Comparison of ENCODE assay signal across 8 mouse cellular contexts in genomic region chr16:90676920-90677574, GRCm38 (mm10). TPM values are rescaled to one million over a fixed set of nuclear protein-coding genes. Genes with fewer than 3 reads are reported as not detected.
A peak's percentile ranks its signal among the peaks of the same experiment; 100 is the strongest.
DNase-seq lines count a peak whose midpoint lies in the region; ATAC-seq and TF ChIP-seq lines count a peak whose summit lies in the region.

No protein-coding gene starts in this region.

- H3K9me3 ChIP-seq in kidney, embryonic 14.5 days (ENCODE audit: control insufficient read depth, low read length), result peaks cover 4% of the 10 kb centered on the region
- H3K9me3 ChIP-seq in intestine, postnatal 0 days (ENCODE audit: control insufficient read depth), result no peaks in the 10 kb centered on the region
- peaks cover 5% of the 10 kb centered on the region; the same call in 1 of the 2 replicates for H3K9me3 ChIP-seq in midbrain, embryonic 10.5 days (replicated peaks)
- H3K9me3 ChIP-seq in midbrain, embryonic 13.5 days, result no peaks in the 10 kb centered on the region

- H3K27me3 ChIP-seq in kidney, embryonic 14.5 days (ENCODE audit: control insufficient read depth, insufficient read depth, low read length), result no peaks in the 10 kb centered on the region
- H3K27me3 ChIP-seq in intestine, postnatal 0 days (replicated peaks; ENCODE audit: control insufficient read depth, insufficient read depth, low read length), result no peaks in the 10 kb centered on the region
- H3K27me3 ChIP-seq in midbrain, embryonic 10.5 days (ENCODE audit: low read depth, poor library complexity, severe bottlenecking), result no peaks in the 10 kb centered on the region
- H3K27me3 ChIP-seq in midbrain, embryonic 13.5 days, result no peaks in the 10 kb centered on the region

- no peak overlapping the region; the same call in 1 of the 2 replicates for H3K27ac ChIP-seq in kidney, embryonic 14.5 days (ENCODE audit: low read depth, low read length)
- H3K27ac ChIP-seq in intestine, postnatal 0 days (ENCODE audit: low read depth, low read length), result no peak overlapping the region
- H3K27ac ChIP-seq in midbrain, embryonic 10.5 days (replicated peaks), result no peak overlapping the region
- no peak overlapping the region for H3K27ac ChIP-seq in midbrain, embryonic 13.5 days

- H3K4me3 ChIP-seq in kidney, embryonic 14.5 days (ENCODE audit: low read length), result no peak overlapping the region
- no peak overlapping the region for H3K4me3 ChIP-seq in intestine, postnatal 0 days (ENCODE audit: low read depth, low read length)
- H3K4me3 ChIP-seq in midbrain, embryonic 10.5 days, result no peak overlapping the region
- no peak overlapping the region for H3K4me3 ChIP-seq in midbrain, embryonic 13.5 days (replicated peaks)

- H3K9ac ChIP-seq in kidney, embryonic 14.5 days (ENCODE audit: low read depth, low read length), result no peak overlapping the region
- H3K9ac ChIP-seq in intestine, postnatal 0 days (ENCODE audit: low read depth, low read length), result no peak overlapping the region
- H3K9ac ChIP-seq in midbrain, embryonic 13.5 days (replicated peaks), result no peak overlapping the region

- 12% methylated on average over 20 of the region's 20 CpGs for WGBS in kidney, embryonic 14.5 days
- 64% methylated on average over 20 of the region's 20 CpGs for WGBS in intestine, postnatal 0 days
- 88% methylated on average over 20 of the region's 20 CpGs for WGBS in midbrain, embryonic 10.5 days
- WGBS in midbrain, embryonic 13.5 days, result 91% methylated on average over 20 of the region's 20 CpGs

- no peaks in the 10 kb centered on the region for H3K36me3 ChIP-seq in kidney, embryonic 14.5 days (ENCODE audit: control insufficient read depth, insufficient read depth, low read length)
- H3K36me3 ChIP-seq in intestine, postnatal 0 days (ENCODE audit: control insufficient read depth, insufficient read depth), result no peaks in the 10 kb centered on the region
- no peaks in the 10 kb centered on the region for H3K36me3 ChIP-seq in midbrain, embryonic 10.5 days
- no peaks in the 10 kb centered on the region for H3K36me3 ChIP-seq in midbrain, embryonic 13.5 days

- no peak for TF ChIP-seq CTCF in intestine, postnatal 0 days (IDR thresholded peaks at IDR 0.05; ENCODE audit: low read depth)

- peak; percentile 11 for DNase-seq in ovary, postnatal 36 days (ENCODE audit: low spot score)
- DNase-seq in ovary, postnatal 14 days (ENCODE audit: low spot score), result no peak
- peak; percentile 45 for DNase-seq in embryo, embryonic 10.5 days (ENCODE audit: low spot score)
- DNase-seq in mesoderm, embryonic 11.5 days (ENCODE audit: low read depth, low spot score), result peak; percentile 44
- DNase-seq in midbrain, embryonic 10.5 days (ENCODE audit: low spot score), result no peak

- no peak overlapping the region; the same call in 1 of the 2 replicates for H3K4me2 ChIP-seq in kidney, embryonic 14.5 days (replicated peaks; ENCODE audit: low read depth, low read length)
- H3K4me2 ChIP-seq in intestine, postnatal 0 days (replicated peaks; ENCODE audit: low read depth), result no peak overlapping the region
- no peak overlapping the region for H3K4me2 ChIP-seq in midbrain, embryonic 13.5 days (replicated peaks)

- ATAC-seq in kidney, embryonic 14.5 days (ENCODE audit: low FRiP score, low TSS enrichment), result peak; percentile 84
- ATAC-seq in intestine, postnatal 0 days, result no peak
- no peak for ATAC-seq in midbrain, embryonic 13.5 days

- H3K4me1 ChIP-seq in kidney, embryonic 14.5 days (ENCODE audit: control insufficient read depth, insufficient read depth, low read length), result no peaks in the 10 kb centered on the region
- H3K4me1 ChIP-seq in intestine, postnatal 0 days (replicated peaks; ENCODE audit: control insufficient read depth, insufficient read depth, low read length), result no peaks in the 10 kb centered on the region
- no peaks in the 10 kb centered on the region for H3K4me1 ChIP-seq in midbrain, embryonic 10.5 days
- no peaks in the 10 kb centered on the region for H3K4me1 ChIP-seq in midbrain, embryonic 13.5 days (replicated peaks)

RNA-seq across cellular contexts. Expression of gene Mis18a, which starts 50.2 kb away (rescaled TPM):
- 72.5 and 93.7 TPM in 2 replicates for polyA plus RNA-seq in kidney, embryonic 14.5 days (2014; fragmentation: Nextera tagmentation; extraction: Ambion mirVana)
- polyA plus RNA-seq in intestine, postnatal 0 days (2015; fragmentation: Nextera tagmentation; extraction: Ambion mirVana), result 26.7 and 29.1 TPM in 2 replicates
- 87.7 and 106 TPM in 2 replicates for polyA plus RNA-seq in midbrain, embryonic 10.5 days (2016; fragmentation: Nextera tagmentation; extraction: Ambion mirVana)
- 38.1 and 40.5 TPM in 2 replicates for polyA plus RNA-seq in midbrain, embryonic 13.5 days (2015; fragmentation: Nextera tagmentation; extraction: Ambion mirVana)

Comparison
In these comparisons a context has a peak if more than half of its experiments do, and no peak if none do; other contexts are left out.
1. DNase-seq: peak in ovary, postnatal 36 days (single experiment), embryo, embryonic 10.5 days (single experiment) and mesoderm, embryonic 11.5 days (single experiment); none in ovary, postnatal 14 days (single experiment) and midbrain, embryonic 10.5 days (single experiment).